In genomic region chr11:34001938-34002592, GRCm38 (mm10) we compare ENCODE assay signal across 1 mouse cellular context.
TF ChIP-seq lines count a peak whose summit lies in the region.

No protein-coding gene starts in this region.

TF ChIP-seq in MEL, 35 proteins besides CTCF, POLR2A, EP300 and RAD21 (continued from another document):
- no peak for TF ChIP-seq RCOR1 (IDR thresholded peaks at IDR 0.05; ENCODE audit: low read depth, low read length)
- peak; percentile 78 for TF ChIP-seq ZC3H11A (IDR thresholded peaks at IDR 0.05; ENCODE audit: low read depth, low read length)
- no peak for TF ChIP-seq ZMIZ1 (IDR thresholded peaks at IDR 0.05; ENCODE audit: low read depth, low read length)
- TF ChIP-seq CHD2 (IDR thresholded peaks at IDR 0.05; ENCODE audit: low read length), result no peak
- TF ChIP-seq SIN3A (IDR thresholded peaks at IDR 0.05; ENCODE audit: low read length), result peak; percentile 56; the same call in 1 of the 2 replicates
- TF ChIP-seq MAFK (IDR thresholded peaks at IDR 0.05; ENCODE audit: borderline replicate concordance, low read depth, low read length), result 0 out of 2 replicates have a peak, but pooled peaks have one; percentile 3
- no peak for TF ChIP-seq GATA1 (IDR thresholded peaks at IDR 0.05; ENCODE audit: low read depth, low read length)
- TF ChIP-seq USF1 (IDR thresholded peaks at IDR 0.05; ENCODE audit: low read depth, low read length), result 0 out of 2 replicates have a peak, but pooled peaks have one; percentile 15
- TF ChIP-seq ZKSCAN1 (IDR thresholded peaks at IDR 0.05; ENCODE audit: low read depth, low read length), result 0 out of 2 replicates have a peak, but pooled peaks have one; percentile 19
- no peak for TF ChIP-seq E2F4 (IDR thresholded peaks at IDR 0.05; ENCODE audit: borderline replicate concordance, low read depth, low read length)
- TF ChIP-seq POLR2AphosphoS2 (IDR thresholded peaks at IDR 0.05; ENCODE audit: low read length), result no peak
- no peak for TF ChIP-seq MYB (IDR thresholded peaks at IDR 0.05; ENCODE audit: low read depth, low read length)
- no peak for TF ChIP-seq POLR2AphosphoS5 (IDR thresholded peaks at IDR 0.05; ENCODE audit: borderline replicate concordance, low read depth, low read length)
- no peak for TF ChIP-seq KAT2A (conservative IDR thresholded peaks at IDR 0.05; ENCODE audit: low read depth, low read length)
- TF ChIP-seq MYC (IDR thresholded peaks at IDR 0.05; ENCODE audit: low read depth, low read length), result no peak
- TF ChIP-seq NRF1 (IDR thresholded peaks at IDR 0.05; ENCODE audit: insufficient read depth, low read depth, low read length, poor library complexity, severe bottlenecking), result no peak
- TF ChIP-seq UBTF (IDR thresholded peaks at IDR 0.05; ENCODE audit: borderline replicate concordance, insufficient read depth, low read depth, low read length), result no peak
- 0 out of 2 replicates have a peak, but pooled peaks have one; percentile 22 for TF ChIP-seq ETS1 (IDR thresholded peaks at IDR 0.05; ENCODE audit: low read depth, low read length)
- no peak for TF ChIP-seq HCFC1 (IDR thresholded peaks at IDR 0.05; ENCODE audit: low read depth, low read length)
- TF ChIP-seq TBP (IDR thresholded peaks at IDR 0.05; ENCODE audit: low read depth, low read length), result peak; percentile 27; the same call in 1 of the 2 replicates
- TF ChIP-seq NELFE (IDR thresholded peaks at IDR 0.05; ENCODE audit: low read depth, low read length), result peak; percentile 28; the same call in 1 of the 2 replicates
- no peak for TF ChIP-seq BHLHE40 (IDR thresholded peaks at IDR 0.05; ENCODE audit: borderline replicate concordance, low read depth, low read length)
- 0 out of 2 replicates have a peak, but pooled peaks have one; percentile 17 for TF ChIP-seq MAX (IDR thresholded peaks at IDR 0.05; ENCODE audit: low read length)
- 0 out of 2 replicates have a peak, but pooled peaks have one; percentile 19 for TF ChIP-seq ZNF384 (IDR thresholded peaks at IDR 0.05; ENCODE audit: low read depth, low read length)
- TF ChIP-seq ELF1 (IDR thresholded peaks at IDR 0.05; ENCODE audit: low read depth, low read length), result no peak
- peak; percentile 93 for TF ChIP-seq SMC3 (IDR thresholded peaks at IDR 0.05; ENCODE audit: low read depth, low read length)
- no peak for TF ChIP-seq CHD1 (IDR thresholded peaks at IDR 0.05; ENCODE audit: low read depth, low read length)
- no peak for TF ChIP-seq MEF2A (IDR thresholded peaks at IDR 0.05; ENCODE audit: extremely low read depth, insufficient replicate concordance, low read depth, low read length, poor library complexity, severe bottlenecking)
- TF ChIP-seq USF2 (IDR thresholded peaks at IDR 0.05; ENCODE audit: borderline replicate concordance in 1 of 2, insufficient read depth in 1 of 2, low read depth in 1 of 2, low read length in 2 of 2), result no peak
- TF ChIP-seq TCF12 (IDR thresholded peaks at IDR 0.05; ENCODE audit: low read depth, low read length), result 0 out of 2 replicates have a peak, but pooled peaks have one; percentile 8
